Mouse (Mus musculus): ENCODE data around the gene Zbtb14.

The Zbtb14 gene

DNA sequence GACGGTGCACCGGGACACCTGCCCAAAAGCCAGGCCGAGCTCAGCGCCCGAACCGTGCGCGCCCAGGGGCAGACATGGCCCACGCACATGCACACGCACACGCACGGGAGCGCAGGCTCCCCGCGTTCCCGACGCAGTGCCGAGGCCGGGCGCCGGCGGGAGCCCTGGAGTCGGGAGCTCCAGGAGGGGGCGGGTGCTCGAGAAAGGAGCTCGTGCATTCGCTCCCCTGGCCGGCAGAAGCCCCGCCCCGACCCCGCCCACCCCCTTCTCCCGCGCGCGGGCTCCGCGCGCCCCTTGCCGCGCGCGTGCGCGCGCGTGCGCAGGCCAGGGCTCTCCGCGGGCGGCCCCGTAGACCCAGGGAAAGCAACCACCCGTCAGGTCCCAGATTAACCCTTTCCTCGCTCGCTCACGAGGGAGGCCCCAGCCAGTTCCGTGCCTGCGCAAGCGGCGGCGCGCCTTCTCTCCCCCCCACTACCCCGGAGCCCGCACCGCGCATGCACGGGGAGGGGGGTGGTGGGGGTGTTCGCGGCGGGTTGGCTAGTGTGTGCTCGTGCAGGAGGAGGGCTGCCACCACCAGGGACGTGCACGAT is at the start of gene Zbtb14:
TSS of gene Zbtb14 (plus strand) at position 540 of the 590 bp plus-strand sequence.
- peak; percentile 72 for DNase-seq (ENCODE audit: low read depth, low spot score)

DNA sequence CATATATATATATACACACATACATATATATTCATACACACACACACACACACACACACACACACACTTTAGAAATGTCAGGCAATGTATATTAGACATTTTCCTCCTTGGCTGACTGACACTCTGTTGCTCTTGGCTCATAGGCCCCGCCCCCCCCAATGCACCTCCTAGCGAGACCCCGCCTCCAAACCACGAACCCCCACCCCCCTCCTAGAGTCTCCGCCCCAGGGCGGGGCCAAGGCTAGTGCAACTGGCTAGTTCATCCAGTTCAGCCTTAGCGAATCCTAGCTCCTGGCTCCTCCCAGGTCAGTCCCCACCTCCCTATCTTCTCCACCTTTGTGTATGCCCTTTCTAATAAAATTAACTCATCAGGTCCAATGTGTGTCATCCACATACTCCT is 36.8 kb upstream of the Zbtb14 start:
- DNase-seq (ENCODE audit: low read depth, low spot score), result no peak

DNA sequence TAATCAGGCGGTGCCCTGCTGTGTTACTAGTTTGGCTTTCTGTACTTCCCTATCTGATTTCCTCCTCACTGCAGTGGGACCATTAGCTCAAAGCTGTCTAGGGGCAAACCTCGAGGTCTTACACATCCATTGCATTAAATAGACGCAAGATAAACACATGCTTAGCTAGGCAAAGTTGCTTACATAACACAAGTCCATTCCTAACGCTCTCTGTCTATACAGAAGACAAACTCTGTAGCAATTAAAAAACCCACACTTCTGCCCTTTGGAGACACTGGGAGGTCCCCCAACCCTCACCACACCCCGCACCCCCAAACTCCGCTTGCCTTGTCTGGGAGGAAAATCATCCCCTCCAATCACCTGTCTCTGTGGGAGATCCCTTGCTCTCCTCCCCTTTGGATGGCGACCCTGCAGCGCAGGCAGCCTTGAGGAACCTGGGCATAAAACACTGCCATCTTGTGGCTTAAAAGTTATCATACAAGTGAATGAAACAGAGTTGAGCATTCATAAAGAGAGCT is 33.8 kb upstream of the Zbtb14 start:
- DNase-seq (ENCODE audit: low read depth, low spot score), result no peak

DNA sequence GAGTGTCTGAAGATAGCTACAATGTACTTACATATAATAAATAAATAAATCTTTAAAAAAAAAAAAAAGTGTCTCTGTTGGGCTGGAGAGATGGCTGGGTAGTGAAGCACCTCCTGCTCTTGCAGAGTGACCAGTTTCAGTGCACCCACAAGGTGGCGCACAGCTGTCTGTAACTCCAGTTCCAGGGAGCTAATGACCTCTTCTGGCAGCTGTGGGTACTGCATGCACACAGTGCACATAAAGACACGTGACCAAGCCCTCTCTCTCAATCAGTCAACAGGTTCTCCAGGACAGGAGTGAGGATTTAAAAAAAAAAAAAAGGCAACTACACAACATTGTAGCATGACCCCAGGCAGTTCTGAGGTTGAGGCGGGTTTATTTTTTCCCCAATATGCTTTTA is 17.8 kb upstream of the Zbtb14 start:
- peak; percentile 49 for DNase-seq (ENCODE audit: low read depth, low spot score)

DNA sequence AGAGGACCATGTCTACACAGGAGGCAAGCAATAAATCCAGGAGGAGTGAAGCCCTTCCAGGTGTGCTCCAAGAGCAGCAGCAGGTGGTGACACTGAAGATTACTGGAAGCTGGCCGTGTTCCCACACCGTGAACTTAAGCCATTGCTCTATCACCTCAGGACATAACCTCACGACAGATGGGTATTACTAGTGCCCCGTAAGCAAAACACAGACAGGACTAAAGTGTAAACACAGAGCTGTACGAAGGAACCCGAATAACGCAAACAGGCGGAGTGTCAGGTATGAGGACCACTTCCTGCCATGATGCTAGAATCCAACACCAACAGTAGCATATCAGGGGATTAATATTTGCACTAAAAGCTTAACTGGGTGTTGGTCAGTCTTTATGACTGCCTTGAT is 2.0 kb upstream of the Zbtb14 start:
- DNase-seq (ENCODE audit: low read depth, low spot score), result no peak

DNA sequence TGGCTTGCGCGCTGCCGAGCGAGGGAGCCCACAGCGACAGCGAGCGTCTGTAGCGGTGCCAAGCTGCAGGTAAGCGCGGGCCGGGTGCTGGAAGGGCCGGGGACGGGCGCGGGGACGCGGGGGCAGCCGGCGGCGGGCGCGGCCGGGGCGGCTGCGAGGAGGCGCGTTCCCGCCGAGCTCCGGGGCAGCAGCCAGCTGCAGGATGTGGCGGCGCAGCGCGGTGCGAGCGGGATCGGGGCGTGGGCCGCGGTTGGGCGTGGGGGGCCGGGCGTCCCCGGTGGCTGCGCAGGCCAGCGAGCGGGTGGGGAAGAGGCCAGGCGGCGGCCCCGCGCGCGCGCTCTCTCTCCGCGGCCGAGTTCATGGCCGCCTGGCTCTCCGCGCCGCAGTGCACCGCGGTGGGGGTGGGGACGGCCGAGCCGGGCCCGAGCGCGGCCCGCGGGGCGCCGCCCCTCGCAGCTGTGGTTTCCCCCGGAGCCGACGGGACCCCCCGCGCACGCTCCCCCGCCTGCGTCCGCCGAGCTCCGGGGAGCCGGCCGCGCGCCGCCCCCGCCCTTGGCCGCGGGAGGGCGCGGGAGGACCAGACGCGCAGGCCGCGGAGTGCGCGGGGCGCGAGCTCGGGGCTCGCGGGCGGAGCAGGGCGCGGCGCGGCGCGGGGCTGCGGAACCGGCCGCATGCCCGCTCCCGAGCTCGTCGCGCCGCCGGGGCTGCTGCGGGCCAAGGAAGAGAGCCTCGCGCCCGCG is 521 bp downstream of the Zbtb14 start:
- DNase-seq (ENCODE audit: low read depth, low spot score), result peak; percentile 55

DNA sequence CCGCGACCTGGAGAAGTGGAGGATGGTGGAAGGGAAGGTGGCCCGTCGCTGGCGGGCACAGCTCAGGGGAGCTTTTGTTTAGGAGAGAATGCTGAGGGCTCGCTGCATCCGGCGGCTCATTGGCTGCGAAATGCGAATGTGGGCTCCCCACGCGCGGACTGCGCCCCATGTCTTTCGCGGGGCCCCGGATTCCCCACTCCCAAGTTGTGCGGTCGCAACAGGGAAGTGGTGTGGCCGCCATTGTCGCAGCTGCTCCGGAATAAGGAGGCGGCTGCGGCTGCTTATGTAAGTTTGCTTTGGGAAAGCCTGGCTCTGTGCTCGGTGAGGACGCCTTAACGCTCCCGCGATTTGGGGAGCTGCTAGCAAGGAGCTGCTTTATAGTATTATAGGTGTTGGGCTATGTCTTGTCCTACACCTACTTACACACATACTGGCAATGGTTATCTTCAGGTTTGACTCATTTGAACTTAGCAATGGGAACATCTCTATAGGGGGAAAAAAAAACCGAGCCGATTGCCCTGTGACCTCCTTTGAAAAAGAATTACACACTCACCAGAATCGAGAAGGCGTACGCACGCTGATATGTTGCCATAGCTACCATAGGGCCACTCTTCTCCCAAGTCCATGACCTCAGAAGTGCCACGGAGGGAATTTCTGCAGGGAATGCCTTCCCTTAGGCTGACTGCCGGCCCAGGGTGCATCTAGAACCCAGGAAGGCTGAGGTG is 1.3 kb downstream of the Zbtb14 start:
- DNase-seq (ENCODE audit: low read depth, low spot score), result peak; percentile 36

DNA sequence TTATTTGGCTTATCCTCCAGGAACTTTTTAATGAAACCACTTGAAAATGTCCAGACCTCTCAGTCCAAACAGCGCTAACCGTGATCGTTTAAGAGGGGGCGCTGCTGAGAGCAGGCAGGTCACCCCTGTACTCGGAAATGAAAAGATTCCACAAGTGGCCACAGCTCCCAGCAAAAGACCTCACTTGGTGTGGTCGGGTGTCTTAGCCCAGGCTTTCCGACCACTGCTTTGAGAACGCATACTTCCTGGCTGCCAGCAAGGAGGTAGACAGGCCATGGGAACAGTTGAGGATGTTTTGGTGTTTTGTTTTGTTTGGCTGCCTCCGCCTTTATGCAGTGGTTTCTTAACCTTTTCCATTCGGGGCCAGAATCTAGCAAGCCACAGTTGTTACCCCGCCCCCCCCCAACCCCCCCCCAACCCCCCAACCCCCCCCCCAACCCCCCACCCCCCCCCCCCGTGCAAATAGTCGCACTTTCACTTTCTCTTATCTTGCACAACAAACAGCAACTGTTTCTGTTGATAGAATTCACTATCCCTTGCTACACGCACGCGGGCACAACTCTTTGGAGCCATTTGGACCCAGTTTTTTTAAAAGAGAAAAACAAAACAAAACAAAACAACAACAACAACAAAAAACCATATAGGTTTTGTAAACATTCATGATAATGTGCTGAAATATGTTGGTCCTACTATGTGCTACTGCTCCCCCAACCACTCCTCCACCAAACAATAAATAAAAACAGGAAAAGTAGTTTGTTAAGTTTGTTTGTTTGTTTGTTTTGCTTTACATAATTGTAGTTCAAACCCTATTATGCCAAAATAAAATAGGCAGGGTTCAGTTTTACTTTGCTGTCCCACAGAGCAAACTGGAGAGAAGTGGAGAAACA is 13.5 kb downstream of the Zbtb14 start:
- DNase-seq (ENCODE audit: low read depth, low spot score), result peak; percentile 22

DNA sequence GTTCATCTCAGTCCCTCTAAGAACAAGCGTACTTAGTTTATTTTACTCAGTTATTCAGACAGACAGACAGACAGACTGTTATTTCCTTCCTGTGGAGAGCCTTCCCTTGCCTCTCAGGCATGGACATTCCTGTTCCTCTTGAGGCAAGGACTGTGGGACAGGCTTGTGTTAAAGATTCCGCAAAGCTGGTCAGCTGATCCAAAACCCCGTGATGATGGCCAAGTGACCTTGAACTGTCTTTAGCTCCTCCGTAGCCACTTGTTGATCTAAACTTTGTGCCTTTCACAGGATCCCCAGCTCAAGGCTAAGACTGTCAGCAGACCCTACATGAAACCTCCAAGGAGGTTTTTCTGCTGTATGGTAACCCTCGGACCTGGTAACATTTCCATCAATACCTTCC is 14.3 kb downstream of the Zbtb14 start:
- DNase-seq (ENCODE audit: low read depth, low spot score), result no peak

DNA sequence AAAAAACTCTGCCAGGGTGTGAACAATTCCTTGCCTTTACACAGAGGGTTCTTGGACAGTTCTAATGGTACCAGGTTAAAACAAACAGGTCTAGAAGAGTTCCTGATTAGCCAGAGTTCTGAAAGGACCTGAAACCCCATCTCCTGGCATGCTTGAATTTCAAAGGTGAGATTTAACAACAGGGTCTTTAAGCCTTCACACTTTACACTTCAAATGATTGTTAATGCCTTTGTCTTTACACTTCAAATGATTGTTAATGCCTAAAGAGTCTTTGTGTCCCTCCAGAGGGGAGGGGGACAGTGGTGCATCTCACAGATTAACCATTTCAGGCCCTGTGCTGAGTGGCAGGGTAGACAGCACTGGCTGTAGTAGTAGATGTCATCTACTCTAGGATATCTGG is 15.2 kb downstream of the Zbtb14 start:
- DNase-seq (ENCODE audit: low read depth, low spot score), result no peak

DNA sequence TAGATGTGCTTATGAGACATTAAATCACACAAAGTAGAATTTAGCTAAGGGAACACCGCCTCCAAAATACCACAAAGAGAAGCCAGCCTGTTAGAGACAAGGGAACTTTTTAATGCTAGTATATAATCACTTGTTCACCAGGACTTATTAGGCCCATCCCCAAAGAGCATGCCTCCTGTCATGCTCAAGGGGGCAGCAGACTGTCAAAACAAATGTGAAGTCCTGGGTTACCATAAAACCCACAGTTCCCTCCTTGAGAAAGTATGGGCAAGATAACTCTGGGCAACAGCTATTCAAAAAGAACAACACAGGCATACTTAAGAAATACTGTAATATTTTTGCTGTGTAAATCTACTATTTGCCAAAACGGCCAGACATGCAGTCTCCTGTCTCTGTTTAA is 18.3 kb downstream of the Zbtb14 start:
- DNase-seq (ENCODE audit: low read depth, low spot score), result no peak

DNA sequence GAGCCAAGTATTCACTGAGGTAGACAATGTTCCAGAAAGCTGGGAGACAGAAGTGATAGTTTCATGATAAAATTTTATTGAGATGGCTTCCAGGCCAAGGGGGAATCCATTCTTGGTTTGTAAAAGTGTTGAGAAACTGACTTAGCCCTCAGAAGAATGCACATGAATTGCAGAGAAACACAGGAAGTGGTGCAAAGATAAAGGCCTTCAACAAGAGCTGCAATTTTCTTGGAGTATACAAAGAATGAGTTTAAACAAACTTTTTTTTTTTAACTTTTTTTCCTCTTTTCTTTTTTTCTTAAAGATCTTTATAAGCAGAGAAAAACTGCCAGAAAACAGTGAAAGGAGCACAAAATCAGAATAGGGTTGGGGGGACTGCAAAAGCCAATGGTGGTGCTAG is 33.3 kb downstream of the Zbtb14 start:
- DNase-seq (ENCODE audit: low read depth, low spot score), result no peak

DNA sequence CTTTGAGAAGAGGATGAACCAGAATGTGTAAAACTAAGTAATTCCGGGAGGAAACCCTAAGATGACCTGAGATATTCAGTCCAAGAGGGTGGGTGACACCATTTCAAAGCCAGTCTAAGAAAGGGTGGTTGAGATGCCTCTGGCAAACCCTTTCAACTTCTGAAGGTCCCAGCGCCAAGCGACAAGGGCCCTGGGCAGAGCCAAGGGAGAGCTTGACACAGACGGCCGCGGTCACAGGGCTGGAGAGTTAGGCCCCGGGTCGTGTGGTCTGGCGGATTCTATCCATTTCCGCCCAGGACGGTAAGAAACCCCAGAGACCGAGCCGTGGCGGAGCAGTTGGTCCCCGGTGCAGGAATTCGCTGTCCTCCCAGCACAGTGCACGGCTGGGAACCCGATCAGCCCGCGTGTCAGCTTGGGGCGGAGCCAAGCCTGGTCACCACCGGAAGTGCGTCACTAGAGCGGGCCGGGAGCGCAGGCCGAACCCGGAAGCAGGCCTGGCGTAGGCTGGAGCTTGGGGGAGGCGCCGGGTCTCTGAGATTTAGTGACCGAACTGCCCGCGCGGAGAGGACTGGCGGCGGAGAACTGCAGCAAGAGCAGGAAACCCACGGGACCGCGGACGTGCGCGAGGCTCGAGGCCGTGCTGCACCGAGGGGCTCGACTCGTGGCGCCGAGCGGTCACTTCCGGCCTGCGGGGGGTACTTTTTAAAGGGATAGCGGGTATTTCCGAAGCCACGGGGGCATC is 34.2 kb downstream of the Zbtb14 start:
- DNase-seq (ENCODE audit: low read depth, low spot score), result peak; percentile 85

DNA sequence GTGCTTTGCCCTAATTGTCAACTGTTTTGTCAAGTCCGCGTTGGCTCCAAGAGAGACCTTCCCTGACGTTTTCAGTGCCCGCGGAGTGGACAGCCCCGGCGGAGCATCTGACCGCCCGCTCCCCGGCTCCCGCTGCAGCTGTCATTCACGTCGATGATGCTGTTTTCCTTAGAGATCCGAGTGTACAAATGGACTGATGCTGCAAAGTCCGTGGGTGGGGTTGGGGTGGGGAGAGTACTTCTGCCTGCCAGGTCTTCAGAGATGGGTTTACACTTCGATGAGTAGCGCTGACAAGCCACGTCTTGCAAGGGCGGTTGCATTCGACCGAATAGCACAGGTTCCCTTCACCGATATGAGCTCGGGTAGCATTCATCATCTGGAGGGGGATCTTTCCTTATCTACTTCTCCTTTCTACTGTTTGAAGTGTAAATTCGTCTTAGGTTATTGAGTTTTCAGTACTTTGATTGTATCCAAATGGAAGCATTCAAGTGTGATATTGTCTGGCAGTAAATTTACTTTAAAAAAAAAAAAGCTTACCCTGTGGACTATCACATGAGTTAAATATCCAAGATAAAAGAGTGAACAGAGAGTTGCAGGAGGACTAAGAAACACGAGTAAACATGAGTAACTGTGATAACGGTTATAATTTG is 35.0 kb downstream of the Zbtb14 start:
- no peak for DNase-seq (ENCODE audit: low read depth, low spot score)

DNA sequence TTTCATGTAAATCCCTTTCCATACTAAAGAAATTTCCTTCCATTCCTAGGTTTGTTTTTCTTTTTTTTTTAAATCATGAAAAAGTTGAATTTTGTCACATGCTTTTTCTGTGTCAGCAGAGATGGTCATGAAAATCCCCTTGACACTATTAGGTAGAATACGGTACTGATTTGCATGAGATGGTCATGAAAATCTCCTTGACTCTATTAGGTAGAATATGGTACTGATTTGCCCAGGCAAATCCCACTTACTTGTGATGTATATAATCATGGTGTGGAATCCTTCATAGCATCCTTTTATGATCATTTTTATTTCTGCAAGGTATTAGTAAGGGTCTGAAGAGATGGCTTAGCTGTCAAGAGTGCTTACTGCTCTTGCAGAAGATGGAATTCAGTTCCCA is 38.7 kb downstream of the Zbtb14 start:
- no peak for DNase-seq (ENCODE audit: low read depth, low spot score)

DNA sequence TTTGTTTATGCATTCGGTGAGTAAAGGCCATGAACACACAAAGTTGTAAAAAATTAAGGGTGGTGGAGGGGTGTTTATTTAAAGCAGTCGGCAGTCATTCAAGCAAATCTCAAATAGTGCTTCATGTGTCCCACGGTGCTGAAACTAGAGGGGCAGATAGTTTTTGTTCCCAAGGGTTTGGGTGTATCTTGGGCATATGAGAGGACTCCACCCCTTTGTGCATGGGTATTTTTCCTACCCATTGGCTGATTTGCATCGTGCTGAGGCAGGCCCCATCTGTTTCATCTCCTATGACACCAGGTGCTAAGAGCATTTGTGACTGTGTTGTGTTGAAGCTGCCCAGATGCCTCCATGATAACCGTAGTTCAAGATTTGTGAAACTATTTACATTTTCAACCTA is 55.0 kb downstream of the Zbtb14 start:
- no peak for DNase-seq (ENCODE audit: low read depth, low spot score)

DNA sequence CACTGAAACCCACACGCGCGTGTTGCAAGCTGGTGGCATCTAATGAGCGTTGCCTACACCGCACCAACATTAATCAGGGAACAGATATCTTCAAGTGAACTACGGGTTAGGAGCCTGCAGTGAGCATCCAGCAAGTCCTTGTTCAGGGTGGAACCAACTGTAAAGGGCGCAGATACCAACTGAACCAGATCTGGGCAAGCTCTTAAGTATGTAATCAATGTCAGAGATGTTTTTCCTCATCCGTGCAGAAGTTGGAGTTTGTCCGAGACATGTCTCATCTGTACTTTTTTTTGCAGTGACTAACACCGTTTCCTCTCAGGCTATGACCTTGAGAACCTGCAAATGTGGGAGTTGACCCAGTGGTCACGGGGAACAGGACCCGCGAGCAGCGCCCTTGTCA is 55.6 kb downstream of the Zbtb14 start:
- no peak for DNase-seq (ENCODE audit: low read depth, low spot score)

DNA sequence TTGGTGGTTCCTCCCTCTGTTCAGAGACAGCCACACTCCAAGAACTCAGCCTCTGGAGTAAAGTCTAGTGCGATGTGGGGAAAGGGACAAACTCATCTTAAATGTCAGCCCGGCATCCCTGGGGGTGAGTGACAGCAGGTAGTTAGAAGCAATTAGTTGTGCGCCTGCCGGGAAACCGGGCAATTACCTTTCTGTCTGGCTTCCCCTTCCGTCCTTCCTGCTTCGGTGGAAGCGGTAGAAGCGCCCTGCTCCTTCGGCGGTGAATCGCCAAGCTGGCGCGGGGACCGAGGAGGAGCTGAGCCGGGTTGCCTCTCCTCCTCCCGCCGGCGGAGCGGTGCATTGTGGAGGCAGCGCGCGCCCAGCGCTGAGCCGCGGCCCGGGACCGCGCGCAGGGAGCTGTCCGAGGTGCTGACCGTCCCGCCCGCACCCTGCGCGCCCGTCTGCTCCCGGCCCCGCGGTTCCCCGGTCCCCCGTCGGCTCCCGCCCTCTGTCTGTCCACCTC is 56.2 kb downstream of the Zbtb14 start, which contains the start of gene Akain1:
TSS of gene Akain1 (plus strand) at position 337 of the 502 bp plus-strand sequence.
- no peak for DNase-seq (ENCODE audit: low read depth, low spot score)

DNA sequence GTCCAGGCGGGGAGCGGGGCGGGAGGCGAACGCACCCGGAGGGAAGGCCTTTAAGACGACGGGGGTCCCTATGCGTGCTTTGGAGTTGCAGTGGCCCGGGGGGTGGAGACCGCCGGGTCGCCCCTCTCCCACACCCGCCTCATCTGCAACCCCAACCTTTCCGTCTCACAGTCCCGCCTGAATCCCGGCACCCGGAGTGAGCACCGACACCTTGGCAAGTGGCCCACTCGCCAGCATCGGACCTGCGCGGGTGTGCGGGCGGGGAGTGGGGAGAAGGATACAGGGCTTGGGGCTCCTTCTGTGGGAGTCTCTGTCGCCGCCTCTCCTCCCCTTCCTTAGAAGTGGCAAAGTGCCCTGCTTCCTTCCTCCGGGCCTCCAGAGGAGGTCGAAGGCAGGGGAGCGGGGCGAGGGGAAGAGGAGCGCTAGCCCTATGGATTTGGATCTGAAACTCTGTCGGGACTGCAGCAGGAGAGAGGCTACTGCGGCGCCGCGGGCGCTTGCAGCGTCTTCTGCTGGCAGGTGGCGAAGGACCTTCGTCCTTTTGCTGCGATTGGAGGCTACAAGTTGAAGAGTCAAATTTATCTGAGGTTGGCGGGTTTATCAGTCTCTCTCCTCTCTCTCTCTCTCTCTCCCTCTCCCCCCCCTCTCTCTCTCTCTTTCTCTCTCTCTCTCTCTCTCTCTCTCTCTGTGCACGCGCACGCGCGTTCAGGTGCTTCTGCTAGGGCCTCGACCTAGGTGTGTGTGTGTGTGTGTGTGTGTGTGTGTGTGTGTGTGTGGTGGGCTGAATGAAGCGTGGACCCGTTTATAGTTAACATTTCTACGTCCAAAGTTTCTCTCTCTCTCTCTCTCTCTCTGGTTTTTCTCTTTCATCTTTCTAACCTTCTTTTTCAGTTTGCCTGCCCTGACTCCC is 57.0 kb downstream of the Zbtb14 start:
- DNase-seq (ENCODE audit: low read depth, low spot score), result no peak
